Mouse (Mus musculus): ENCODE data around the gene Pced1b.
A peak's percentile ranks its signal among the peaks of the same experiment; 100 is the strongest.

Pced1b gene

DNA sequence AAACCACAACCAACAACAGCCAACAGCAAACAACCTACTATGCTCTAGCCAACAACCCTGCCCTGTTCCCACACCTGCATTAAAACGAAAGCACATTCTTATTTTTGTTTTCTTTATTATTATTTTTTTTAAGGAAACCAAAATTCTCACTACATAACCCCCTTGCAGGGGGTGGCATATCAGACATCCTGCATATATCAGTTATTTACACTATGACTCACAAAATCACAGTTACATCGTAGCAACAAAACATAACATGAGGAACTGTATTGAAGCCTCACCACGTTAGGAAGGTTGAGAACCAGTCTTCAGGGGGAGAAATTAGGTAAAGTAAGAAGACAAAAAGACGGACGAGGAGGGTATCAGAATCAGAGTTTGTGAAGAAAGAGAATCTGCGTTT, 159.2 kb downstream of the Pced1b start:
- no peak for DNase-seq

- peak; percentile 23 for DNase-seq
These were observed 160.9 kb downstream of the Pced1b start for GRCm38 (mm10) chr15:97407496-97408454.

- no peak for DNase-seq
These were observed 164.2 kb downstream of the Pced1b start for GRCm38 (mm10) chr15:97411136-97411535.

DNA sequence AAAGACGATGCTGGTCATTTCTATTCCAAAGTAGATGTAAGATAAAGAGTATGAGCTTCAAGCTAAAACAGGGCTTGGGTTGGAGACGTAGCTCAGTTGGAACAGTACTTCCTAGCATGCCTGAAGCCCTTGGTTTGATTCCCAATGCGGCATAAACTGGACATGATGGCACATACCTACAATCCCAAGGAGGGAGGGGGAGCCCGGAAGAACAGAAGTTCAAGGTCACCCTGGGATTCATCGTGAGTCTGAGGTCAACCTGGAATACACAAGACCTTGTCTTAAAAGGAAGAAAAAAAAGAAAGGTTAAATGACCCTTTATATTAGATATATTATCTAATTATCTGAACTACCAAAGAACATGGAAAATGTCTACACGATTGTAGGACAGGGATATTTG, 164.8 kb downstream of the Pced1b start:
- DNase-seq = no peak

DNA sequence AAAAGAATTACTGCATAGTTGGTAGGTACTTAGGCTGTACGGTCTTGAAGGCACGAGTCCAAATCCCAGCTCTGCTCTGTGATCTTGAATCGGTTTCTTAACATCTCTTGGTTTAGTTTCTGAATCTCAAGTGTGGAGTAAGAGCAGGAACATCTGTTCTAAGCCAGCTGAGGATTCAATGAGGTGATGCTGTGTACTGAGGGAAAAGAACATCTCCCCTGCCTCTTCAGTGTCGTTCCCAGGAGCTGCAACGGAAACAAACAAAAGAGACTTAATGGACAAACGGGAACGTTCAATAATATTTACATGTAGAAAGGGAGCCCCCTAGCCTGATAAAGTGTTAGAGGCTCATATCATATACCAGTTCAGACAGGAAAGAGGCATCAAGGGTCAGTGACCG, 165.4 kb downstream of the Pced1b start:
- no peak for DNase-seq

- no peak for DNase-seq
These were observed 166.0 kb downstream of the Pced1b start for GRCm38 (mm10) chr15:97412861-97413260.

DNA sequence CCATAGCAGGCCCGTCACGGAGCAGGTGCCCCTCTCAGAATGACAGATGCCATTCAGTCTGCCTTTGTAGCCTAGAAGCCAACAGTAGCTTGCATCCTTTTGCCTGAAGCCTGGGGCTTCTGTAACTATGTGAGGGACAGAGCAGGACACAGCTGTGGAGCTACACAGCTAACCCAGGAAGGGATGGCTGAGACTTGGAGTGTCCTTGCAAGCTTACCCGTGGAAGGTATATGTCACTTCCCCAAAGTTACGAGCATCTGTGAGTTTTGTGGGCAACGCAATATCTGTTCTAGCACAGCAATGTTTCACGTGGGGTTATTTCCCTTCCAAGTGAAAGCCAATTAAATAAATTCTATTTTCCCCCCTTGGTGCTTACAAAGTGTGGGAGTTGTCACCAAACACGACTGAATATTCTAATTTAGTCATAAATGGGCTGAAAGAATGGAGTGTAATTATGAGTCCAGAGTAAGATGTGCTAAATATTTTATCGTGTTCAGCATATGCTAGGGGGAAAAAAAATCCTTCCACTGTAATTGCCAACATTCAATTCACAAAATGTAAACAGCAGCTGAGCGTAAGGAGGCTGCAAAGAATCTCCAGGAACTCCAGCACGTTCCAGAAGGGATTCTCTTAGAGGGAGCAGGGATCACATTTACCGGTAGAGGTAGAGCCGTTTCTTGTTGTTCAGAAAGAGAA, 168.0 kb downstream of the Pced1b start:
- DNase-seq = no peak

DNA sequence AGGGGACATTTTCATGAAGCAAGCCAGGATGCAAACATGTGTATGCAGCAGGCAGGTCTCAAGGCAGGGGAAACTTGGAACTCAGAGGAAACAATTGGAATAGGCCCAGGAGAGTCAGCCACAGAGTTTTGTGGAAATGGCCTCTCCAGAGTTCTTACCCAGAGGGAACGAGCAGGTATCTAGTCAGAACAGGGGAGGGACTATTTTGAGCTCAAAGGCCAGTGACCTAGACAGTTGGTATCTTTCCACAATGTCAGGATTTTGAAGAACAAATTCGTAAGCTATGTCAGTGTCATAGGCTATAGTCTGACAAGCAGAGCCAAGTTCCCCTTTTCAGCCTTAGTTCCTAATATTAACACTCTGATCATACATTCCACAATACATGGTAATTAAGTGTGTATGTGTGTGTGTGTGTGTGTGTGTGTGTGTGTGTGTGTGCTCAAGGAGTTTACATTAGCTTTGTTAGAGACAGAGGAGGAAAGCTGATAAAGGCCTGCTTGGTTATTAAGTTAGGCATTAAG, 168.6 kb downstream of the Pced1b start:
- DNase-seq = no peak

DNA sequence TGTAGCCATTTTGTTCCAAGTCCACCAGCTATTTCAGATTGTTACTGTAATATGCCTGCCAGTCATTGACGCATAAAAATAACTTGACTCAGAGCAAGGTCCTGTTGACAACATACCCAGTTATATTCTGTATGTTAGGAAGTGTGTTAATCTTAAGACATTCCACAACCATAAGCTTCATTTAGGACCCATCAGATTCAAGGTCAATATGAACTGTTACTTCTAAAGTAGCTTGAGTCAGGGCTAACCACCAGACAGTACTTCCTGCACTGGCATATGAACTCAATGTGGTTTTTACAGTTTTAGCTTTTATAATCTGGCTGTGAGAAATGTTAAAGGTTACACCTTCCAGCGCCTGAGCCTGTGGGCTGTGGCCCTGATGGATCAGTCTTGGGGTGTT, 173.4 kb downstream of the Pced1b start:
- no peak for DNase-seq

DNA sequence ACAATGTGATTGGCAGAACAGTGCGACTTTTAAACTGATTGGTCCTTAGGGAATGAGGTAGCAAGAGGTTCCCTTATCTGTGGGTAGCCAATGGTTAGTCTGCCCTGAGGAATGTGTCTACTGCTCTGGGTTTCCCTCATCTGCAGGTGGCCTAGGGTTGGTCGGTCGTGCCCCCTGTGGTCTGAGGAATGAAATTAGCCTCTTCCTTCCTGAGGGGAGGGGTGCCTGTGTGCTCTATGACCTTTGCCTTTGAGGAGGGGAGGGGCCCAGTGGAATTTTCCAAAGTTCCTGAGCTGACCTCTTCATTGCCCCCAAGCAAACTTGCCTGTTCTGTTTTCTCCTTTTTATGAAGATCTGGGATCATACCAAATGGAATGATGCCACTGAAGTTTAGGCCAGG, 174.6 kb downstream of the Pced1b start:
- no peak for DNase-seq

DNA sequence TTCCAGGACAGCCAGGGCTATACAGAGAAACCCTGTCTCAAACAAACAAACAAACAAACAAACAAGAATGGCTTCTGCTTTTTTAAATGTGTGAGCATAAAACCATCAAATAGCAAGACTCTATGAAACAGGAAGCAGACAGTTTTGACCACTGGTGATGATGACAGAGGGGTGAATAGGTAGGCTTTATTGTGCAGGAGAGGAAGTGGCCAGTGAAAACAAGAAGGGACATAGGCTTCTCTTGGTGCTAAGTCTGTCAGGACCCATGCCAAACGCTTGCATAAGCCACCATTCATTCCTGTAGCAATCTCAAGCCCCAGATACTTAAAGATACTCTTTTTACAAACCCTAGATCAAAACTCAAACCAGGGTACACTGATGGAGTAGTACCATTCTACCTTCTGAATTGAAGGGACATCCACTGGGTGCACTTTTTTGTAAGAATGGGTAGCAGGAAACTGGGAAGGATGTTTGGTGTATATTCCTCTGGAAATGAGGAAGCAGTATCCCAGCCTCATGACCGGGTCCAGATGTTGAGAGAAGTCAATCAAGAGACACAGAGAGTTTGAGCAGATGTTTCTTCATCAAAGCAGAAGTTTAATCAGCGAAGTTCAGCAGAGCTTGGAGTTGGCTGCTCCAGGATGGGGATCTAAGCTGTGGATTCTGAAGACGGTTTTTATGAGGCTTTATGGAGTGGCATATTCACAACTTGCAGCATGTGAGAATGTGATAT, 175.5 kb downstream of the Pced1b start:
- no peak for DNase-seq

DNA sequence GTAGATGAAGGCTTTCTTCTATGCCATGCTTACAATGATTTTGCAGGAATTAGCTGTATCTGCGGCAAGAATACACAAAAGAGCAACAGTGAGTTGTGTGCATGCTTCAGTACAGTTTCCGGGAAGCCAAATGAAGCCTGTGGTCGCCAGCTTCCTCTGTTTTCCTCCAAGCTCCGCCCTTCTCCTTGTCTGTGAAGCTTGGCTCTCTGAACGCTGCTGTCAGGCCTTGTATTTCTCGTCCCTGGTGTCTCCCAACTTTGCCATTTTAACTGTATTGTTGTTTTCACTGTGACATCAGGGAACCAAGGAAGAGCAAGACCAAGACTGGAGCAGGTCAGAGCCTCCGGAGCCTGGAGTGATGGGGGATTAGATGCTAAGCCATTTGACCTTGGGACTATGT, 177.5 kb downstream of the Pced1b start:
- DNase-seq = peak; percentile 28

- DNase-seq = no peak
These were observed 178.1 kb downstream of the Pced1b start for GRCm38 (mm10) chr15:97424961-97425360.

DNA sequence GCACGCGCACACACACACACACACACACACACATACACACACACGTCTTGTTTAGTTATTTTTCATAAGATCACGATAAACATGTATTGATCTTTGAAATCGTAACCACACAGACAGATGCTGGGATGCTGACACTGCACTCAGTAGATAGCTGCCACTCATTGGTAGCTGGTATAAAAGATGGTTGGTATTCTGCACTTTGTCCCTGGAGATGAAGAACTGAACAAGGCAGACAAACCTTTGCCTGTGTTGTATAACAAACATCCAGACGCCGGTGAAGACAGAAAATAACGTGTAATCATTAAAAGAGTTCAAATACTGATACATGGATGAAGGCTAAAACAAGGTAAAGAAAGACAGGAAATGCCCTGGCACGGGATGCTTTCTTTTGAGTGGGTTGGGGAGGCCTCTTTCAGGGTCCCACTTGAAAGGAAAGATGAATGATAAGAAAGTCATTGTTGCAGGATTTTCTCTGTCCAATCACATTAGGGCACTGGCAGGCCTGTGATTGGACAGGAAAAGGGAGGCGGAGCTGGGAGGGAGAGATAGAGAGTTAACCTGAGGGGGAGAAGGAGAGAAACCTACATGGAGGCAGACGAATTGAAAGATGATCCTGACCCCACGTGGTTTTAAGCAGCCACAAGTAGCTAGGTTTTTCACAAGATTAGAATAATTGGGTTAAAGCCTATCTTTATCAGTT, 182.4 kb downstream of the Pced1b start:
- DNase-seq = no peak

GRCm38 (mm10) chr15:97431533-97431932, 184.6 kb downstream of the Pced1b start:
- no peak for DNase-seq

DNA sequence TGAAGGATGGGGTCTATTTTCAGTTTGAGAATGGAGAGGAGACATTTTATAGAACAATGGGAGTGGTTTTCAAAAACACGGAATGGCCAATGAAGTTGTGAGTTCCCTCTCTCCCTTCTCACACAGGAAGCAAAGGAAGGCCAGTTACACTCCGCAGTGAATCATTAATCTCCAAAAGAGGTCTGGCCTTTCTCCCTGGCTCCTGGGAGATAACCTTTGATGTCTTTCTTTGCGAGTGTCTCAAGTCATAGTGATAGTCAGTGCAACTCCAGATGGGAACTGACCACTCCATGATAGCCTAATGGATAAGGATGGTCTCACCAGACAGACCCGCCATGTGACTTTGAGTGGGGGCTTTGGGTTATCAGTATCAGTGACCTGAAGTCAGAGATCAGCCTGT, 185.3 kb downstream of the Pced1b start:
- no peak for DNase-seq
